Mouse (Mus musculus): ENCODE data around the gene Ap2a2.

Ap2a2 gene

GRCm38 (mm10) chr7:141561682-141562391 lies at the start of gene Ap2a2:
Gene Ap2a2 (plus strand): TSS chr7:141562173.
- DNase-seq (ENCODE audit: low spot score in 2 of 2) = peak; percentile 86 to 92

DNA sequence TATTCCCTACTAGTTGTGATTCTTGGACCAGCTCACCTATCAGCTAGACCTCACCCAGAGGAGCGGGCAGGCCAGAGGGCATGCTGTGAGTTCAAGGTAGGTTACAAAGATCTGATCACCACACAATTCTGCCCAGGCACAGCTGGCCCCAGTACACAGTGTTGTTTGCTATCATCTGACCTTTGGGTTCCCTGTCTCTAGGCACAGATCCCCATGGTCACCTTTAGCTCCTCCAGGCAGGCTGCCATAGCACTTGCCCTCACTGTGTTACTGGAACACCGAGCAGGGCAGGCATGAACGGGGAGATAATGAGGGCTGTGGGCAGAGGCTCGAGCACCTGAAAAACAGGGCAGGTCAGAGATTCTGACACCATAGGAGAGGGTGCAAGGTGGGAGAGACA lies 44.3 kb upstream of the Ap2a2 start:
- DNase-seq (ENCODE audit: low spot score in 2 of 2) = no peak

GRCm38 (mm10) chr7:141518296-141518695 lies 43.7 kb upstream of the Ap2a2 start:
- no peak for DNase-seq (ENCODE audit: low spot score in 2 of 2)

GRCm38 (mm10) chr7:141518926-141519325 lies 43.0 kb upstream of the Ap2a2 start:
- DNase-seq (ENCODE audit: low spot score in 2 of 2) = no peak

DNA sequence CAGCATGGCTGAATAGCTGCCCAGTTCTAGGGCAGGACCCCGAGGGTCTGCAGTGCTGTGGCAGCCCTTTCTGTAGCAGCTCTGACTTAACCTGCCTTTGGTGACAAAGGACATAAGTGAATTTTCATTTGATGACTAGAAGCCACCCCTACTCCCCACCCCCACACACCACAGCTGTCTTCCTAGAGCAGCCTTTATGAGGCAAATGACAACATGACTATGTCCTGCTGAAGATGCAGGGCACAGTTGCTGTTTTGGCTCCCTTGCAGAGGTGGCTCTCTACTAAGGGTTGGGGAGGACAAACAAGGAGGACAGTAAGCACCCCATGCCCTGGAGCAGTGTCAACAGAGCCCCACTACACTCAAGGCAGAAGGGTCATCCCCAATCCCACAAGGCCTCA lies 42.2 kb upstream of the Ap2a2 start:
- DNase-seq (ENCODE audit: low spot score in 2 of 2) = no peak

DNA sequence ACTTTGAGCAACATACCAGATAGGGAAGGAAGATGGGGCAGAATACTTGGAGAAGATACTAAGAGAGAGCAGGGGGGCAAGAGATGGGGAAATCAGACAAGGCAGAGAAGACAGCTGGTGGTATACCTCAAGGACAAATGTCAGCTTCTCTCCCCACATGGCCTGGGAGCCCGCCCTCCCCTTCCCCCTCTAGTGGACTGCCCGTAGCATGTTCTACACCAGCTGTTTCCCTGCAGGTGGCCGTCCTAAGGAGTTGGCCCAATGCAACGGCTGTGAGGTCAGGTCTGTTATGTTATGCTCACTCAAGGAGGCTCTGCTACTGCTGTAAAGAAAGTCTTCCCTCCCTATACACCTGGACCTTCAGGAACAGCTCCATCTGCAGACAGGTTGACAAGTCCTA lies 39.0 kb upstream of the Ap2a2 start:
- DNase-seq (ENCODE audit: low spot score in 2 of 2) = no peak

DNA sequence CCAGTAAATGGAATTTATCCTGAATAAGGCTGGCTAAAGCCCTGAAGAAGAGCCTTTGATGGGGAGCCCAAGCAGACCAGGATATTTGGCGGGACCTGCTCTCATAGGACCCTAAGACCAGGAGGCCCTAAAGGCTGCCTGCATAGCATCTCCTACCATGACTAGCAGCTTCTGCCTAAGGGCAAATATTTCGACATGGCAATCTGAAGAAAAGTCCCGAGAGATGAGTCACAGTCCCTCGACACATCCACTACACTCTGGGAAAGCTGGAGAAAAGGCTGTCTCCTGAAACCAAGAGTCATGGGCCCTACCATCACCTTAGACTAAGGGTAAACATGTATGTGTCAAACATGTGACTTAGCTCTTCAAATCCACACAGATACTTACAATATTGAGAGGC lies 37.7 kb upstream of the Ap2a2 start:
- DNase-seq (ENCODE audit: low spot score in 2 of 2) = no peak

DNA sequence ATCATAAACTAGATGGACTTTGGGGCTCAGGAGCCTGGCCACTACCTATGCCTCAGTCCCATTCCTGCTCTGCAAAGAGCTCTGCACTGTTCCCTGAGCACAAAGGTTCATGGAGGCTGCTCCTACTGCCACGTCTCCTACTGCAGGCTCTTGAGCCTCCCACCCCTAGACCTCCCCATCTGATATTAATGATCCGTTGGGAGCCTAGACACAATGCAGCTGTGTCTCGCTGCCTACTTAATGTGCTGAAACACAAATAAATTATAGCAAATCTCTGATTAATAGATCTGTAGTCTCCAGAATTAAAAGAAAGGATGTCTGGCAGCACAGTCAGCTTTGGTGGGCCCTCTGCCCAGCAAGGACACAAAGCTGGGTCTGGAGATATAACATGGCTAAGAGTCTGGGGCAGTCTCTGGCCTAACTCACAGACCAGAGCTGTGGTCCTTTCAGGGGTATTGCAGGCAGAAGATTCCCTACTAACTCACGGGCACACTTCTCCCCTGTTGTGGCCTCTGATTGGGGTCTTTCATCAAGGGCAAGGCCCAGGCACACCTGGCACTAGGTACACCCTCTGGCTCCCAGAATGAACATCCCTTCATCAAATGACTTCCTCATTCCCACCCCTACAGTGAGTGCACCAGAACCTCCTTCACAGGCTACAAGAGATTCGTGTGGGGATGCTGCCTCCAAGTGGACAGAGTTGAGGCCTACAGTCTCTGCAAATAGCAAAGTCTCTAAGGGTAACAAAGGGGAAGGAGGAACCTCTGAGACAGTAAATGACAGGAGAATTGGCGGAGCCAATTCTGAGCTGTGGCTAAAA lies 37.0 kb upstream of the Ap2a2 start:
- DNase-seq (ENCODE audit: low spot score in 2 of 2) = peak; percentile 66

GRCm38 (mm10) chr7:141525580-141525925 lies 36.4 kb upstream of the Ap2a2 start:
- no peak for DNase-seq (ENCODE audit: low spot score in 2 of 2)

GRCm38 (mm10) chr7:141535570-141535969 lies 26.4 kb upstream of the Ap2a2 start:
- DNase-seq (ENCODE audit: low spot score in 2 of 2) = no peak

DNA sequence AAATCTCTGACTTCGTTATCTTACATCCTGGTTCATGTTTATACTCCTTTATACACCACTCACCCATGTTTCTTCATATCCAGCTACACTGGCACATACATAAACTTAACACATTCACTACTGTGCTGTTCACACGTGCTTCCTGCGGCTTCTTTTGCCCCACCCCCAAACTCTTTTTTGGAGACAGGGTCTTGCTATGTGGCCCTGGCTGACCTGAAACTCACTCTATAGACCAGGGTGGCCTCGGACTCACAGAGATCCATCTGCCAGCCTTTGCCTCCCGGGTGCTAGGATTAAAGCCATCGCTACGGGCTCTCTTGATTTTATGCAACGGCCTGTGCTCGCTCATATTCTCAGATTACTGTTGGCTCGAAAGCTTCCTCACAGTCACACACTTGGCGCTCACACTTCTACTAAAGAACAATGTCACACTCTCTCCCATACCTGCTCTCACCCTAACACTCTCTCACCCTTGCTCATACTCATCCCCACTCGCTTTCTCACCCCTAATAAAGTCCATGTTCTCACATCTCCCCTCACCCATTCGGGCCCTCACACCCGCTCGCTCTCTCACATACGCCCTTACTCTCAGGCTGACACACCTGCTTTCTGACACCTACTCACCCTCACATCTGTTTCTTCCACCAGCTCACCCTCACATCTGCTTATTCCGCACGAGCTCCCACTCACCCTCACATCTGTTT lies 23.0 kb upstream of the Ap2a2 start:
- DNase-seq (ENCODE audit: low spot score in 2 of 2) = no peak

DNA sequence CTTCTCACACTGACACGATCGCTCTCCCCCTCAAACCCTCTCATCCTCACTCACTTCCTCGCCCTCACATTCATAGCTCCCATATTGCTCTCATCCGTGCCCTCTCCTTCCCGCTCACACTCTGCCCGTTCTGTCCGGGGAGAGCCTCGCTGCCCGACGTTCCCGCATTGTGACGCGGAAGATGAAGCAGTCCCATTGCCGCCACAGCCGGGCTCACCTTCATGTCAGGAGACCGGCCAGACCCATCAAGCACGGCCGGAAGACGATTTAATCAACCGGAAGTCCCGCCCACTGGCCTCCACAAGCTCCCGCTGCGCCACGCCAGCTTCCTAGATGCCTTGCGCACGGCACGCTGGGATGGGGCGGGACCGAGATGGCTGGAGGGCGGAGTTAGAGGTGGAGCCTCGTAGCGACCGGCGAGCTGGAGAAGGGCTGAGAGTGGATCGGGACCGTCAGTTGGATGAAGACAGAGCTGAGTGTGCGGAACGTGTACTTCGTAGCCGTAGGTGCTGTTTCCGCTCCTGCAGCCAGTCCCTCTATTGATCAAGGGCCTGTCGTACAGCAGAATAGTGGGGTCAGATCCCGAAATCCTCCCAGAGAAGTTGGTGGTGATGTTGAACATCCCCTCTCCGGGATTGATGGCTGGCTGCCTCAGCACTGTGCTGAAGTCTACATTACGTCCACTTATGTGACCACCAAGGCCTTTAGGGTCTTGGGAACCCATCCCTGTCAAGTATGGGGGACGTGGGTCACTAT lies 22.2 kb upstream of the Ap2a2 start, which contains the start of gene Chid1:
Gene Chid1 (minus strand): TSS at position 302 of the 756 bp plus-strand sequence.
- DNase-seq (ENCODE audit: low spot score in 2 of 2) = peak; percentile 98 to 99

GRCm38 (mm10) chr7:141540312-141541081 lies 21.5 kb upstream of the Ap2a2 start:
- peak; percentile 68 to 72 for DNase-seq (ENCODE audit: low spot score in 2 of 2)

DNA sequence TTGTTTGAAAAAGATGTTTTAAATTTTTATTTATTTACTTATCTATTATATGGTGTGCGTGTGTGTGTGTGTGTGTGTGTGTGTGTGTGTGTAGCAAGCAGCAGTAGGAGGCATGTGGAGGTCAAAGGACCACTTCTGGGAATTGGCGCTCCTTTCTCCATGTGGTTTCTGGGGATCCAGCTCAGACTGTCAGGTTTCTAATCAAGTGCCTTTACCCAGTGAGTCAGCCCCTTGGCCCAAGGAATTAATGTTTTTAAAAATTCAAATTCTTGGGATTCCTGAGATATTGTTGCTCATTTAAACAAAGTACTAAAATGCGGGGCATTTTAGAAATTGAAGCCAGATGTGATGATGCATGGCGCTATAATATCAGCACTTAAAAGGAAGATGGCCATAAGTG lies 20.3 kb upstream of the Ap2a2 start:
- DNase-seq (ENCODE audit: low spot score in 2 of 2) = no peak

- DNase-seq (ENCODE audit: low spot score in 2 of 2) = no peak
Observed at GRCm38 (mm10) chr7:141542588-141542987, 19.4 kb upstream of the Ap2a2 start.

DNA sequence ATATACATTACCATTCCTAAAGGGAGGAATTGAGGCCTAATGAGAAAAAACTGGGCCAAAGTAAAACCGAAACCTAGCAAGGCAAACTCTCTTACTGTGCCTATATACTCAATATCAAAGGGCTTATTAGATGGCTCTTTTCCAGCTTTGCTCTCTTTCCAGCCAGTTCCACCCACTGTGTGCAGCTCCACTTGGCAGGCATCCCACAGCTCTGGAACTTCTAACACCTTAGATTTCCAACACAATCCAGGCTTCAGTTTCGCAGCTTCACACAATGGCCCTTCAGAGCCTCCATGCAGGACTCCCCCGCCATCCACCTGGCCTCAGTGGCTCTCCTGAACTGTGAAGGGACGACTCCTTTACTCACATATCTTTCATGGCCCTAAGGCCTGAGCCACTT lies 17.3 kb upstream of the Ap2a2 start:
- DNase-seq (ENCODE audit: low spot score in 2 of 2) = no peak

- DNase-seq (ENCODE audit: low spot score in 2 of 2) = no peak
Observed at GRCm38 (mm10) chr7:141549432-141550061, 12.4 kb upstream of the Ap2a2 start.

DNA sequence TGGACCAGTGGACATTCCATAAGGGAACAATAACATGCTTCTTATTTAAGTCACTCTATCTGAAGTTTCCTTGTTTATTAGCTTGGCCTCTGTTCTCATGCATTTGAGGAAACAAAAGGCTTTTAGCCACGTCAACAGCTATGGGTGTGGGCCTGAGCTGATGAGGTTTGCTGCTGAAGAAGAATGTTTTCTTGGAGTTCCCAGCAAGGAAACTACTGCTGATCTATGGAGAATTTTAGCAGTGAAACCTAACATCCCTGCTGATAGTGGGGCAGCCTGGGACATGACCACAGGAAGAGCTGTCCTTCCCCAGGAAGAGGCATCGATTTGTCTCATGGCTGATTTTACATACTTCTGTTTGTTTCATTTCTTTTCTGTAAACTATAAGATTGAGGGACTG lies 11.5 kb upstream of the Ap2a2 start:
- no peak for DNase-seq (ENCODE audit: low spot score in 2 of 2)

DNA sequence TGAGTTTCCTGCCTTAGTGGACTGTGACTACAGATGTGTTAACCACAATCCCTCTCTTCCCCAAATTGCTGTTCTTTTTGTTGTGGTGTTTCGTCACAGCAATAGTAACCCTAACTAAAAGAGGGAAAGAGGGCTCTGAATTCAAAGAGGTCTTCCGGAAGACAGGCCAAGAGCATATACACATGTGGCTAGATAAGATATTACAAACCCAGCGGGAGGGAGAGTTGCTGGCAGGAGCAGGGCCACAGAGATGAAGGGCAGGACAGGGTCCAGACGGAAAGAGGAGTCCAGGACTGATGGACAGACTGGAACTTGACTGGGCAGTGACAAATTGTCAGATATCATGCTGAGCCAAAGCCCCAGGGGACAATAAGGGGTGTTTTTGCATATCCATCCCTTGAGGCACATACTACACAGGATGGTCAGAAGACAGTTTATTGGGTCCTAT lies 3.6 kb upstream of the Ap2a2 start:
- no peak for DNase-seq (ENCODE audit: low spot score in 2 of 2)

GRCm38 (mm10) chr7:141558946-141559345 lies 3.0 kb upstream of the Ap2a2 start:
- DNase-seq (ENCODE audit: low spot score in 2 of 2) = no peak
